Mouse (Mus musculus): ENCODE measurements around the gene Iqschfp. TPM values are rescaled to one million over a fixed set of nuclear protein-coding genes. Genes with fewer than 3 reads are reported as not detected.

Gene Iqschfp
- polyA plus RNA-seq, 1 experiment from 2014 or later, result not detected

DNA sequence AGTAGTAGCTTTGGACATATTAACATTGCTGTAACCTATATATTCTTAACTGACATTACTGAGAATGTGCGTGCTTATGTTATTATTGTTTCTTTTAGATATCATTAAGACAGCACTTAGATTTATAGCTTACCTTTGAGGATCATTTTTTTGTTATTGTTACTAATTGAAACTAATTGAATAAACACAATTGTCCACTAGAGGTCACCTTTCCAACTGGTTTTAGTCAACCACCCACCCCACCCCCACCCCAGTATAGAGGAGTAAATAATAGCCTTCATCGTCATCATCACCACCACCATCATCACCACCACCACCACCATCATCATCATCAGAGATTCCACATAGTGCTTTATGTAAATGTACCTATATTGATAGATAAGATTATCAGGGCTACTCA, 670.8 kb downstream of the Iqschfp start:
- no peak overlapping the region for H3K27ac ChIP-seq
- H3K4me2 ChIP-seq, result no peak overlapping the region
- no peaks in the 10 kb centered on the region for H3K9me3 ChIP-seq
- H3K4me1 ChIP-seq, result peaks cover 4% of the 10 kb centered on the region
- WGBS, result 77% methylated on average over 2 of the region's 2 CpGs
- H3K9ac ChIP-seq, result no peak overlapping the region
- no peaks in the 10 kb centered on the region for H3K27me3 ChIP-seq
- H3K36me3 ChIP-seq, result no peaks in the 10 kb centered on the region
- no peak for ATAC-seq (ENCODE audit: borderline replicate concordance, extremely low read depth, low FRiP score, low TSS enrichment)
- no peak overlapping the region for H3K4me3 ChIP-seq

DNA sequence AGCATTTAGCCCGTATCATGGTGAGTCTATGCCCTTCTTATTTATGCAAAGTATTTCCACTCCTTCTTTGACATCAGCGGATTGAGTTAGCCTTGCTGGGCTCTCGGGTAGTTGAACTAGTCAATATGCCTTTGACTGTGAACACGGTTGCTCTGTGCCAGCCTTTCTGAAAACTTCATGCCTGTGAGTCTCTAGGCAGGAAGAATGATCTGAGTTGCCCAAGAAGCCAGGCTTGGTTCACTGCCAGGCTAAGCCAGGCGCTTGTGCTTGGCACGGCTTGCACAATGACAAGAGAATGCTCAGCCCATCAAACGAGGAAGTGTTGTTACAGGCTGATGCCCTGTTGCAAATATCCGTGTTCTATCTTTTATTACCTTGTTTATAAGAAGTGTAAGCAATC, 671.9 kb downstream of the Iqschfp start:
- no peak for ATAC-seq (ENCODE audit: borderline replicate concordance, extremely low read depth, low FRiP score, low TSS enrichment)
- Histone ChIP-seq H3K4me3 (no peak overlapping the region), H3K36me3 (no peaks in the 10 kb centered on the region), H3K4me1 (peaks cover 4% of the 10 kb centered on the region), H3K27me3 (no peaks in the 10 kb centered on the region), H3K4me2 (no peak overlapping the region), H3K27ac (no peak overlapping the region), H3K9me3 (no peaks in the 10 kb centered on the region), H3K9ac (no peak overlapping the region)
- 61% methylated on average over 8 of the region's 8 CpGs for WGBS

DNA sequence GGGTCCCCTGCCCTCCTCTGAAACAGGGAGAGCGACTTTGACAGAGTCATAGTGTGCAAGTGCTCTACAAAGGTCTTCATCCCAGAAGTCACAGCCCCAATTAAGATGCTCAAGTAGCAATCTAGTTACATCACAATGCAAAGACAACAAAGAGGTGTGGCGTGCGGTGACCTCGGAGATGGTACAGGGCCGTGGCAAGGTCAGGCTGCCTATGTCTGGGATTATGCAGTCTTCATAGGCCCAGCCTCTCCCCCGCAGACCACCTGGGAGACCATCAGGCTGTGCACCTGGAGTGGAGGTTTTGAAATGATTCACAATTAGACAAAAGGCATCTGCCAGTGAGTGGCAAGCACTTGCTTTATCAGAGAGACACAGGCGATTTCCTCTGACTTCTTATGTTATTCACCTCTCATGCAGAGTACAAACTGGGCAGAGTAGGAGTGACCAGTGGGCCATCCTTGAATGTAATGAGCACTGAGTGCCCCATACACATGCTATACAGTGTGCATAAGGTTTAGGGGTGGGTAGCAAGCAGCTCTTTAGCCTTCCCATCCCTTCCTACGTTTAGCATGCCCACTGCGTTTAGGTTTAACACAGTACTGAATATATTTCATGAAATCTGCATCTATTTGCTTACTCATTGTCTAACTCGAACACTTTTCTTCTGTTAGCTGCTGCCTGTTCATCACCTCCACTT, 673.1 kb downstream of the Iqschfp start:
- Histone ChIP-seq H3K4me3 (no peak overlapping the region), H3K4me2 (no peak overlapping the region), H3K9me3 (no peaks in the 10 kb centered on the region), H3K9ac (no peak overlapping the region), H3K4me1 (peaks cover 4% of the 10 kb centered on the region), H3K27ac (no peak overlapping the region), H3K36me3 (no peaks in the 10 kb centered on the region), H3K27me3 (no peaks in the 10 kb centered on the region)
- no peak for ATAC-seq (ENCODE audit: borderline replicate concordance, extremely low read depth, low FRiP score, low TSS enrichment)
- 82% methylated on average over 10 of the region's 10 CpGs for WGBS

DNA sequence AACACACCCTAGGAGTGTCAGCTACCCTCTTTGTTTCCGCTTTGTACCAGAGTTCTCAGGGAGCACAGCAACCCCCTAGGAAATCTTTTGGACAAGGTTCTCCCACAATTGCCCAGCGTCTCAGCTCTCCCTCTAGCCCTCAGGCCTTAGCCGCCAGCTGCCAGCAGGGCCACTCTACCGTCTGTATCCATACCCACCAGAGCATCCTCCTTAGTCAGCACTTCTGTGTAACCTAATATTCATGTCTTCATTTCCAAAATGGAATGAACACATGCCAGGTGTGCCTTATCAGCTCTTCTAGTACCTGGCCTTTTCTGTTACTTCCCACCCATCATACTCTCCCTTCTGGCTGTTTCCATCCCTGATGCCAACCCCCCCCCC, 673.6 kb downstream of the Iqschfp start:
- no peaks in the 10 kb centered on the region for H3K9me3 ChIP-seq
- peaks cover 4% of the 10 kb centered on the region for H3K4me1 ChIP-seq
- no peak overlapping the region for H3K4me2 ChIP-seq
- no peak for ATAC-seq (ENCODE audit: borderline replicate concordance, extremely low read depth, low FRiP score, low TSS enrichment)
- no peak overlapping the region for H3K9ac ChIP-seq
- no peak overlapping the region for H3K27ac ChIP-seq
- no peaks in the 10 kb centered on the region for H3K36me3 ChIP-seq
- no peaks in the 10 kb centered on the region for H3K27me3 ChIP-seq
- H3K4me3 ChIP-seq, result no peak overlapping the region
- WGBS, result 72% methylated on average over 4 of the region's 4 CpGs

DNA sequence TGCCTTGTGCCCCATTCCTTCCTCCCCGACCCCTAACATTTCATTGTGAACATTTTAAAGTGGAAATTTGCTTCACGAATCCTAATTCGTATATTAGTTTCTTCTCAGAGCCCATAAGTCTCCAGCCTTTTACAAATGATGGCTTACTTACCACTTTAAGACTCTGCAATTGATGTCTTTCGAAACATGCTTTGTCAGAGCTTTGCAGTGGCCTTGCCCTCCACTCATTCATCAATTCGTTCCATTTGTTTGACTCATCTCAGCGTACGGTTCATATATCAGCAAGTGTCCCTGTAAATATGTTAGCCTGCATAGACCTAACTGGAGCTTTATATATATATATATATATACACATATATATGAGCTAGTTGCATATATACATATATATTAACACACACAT, 675.5 kb downstream of the Iqschfp start:
- ATAC-seq (ENCODE audit: borderline replicate concordance, extremely low read depth, low FRiP score, low TSS enrichment), result no peak
- H3K4me3 ChIP-seq, result no peak overlapping the region

DNA sequence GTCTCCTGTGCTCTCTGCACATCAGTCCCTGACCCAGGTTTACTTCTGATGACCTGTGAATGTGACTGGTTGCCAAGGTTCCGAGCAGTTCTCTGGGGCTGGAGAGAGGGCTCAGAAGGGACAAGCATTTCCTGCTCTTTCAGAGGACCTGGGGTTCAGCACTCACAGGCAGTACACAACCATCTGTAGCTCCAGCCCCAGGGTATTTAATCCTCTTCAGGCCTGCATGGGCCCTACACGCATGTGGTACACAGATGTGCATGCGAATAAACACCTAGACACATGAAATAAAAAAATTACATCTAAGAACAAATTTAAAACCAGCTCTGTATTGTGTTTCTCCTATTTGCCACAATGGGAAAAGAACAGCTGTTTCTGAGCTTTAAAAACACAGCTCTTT, 676.1 kb downstream of the Iqschfp start:
- Histone ChIP-seq H3K9ac (no peak overlapping the region), H3K4me1 (peaks cover 11% of the 10 kb centered on the region), H3K4me2 (no peak overlapping the region), H3K9me3 (no peaks in the 10 kb centered on the region), H3K4me3 (no peak overlapping the region), H3K27ac (no peak overlapping the region), H3K36me3 (no peaks in the 10 kb centered on the region), H3K27me3 (no peaks in the 10 kb centered on the region)
- no peak for ATAC-seq (ENCODE audit: borderline replicate concordance, extremely low read depth, low FRiP score, low TSS enrichment)
- 81% methylated on average over 3 of the region's 3 CpGs for WGBS

More for the DNA sequence above, 675.5 kb downstream of the Iqschfp start:
- peaks cover 10% of the 10 kb centered on the region for H3K4me1 ChIP-seq
- H3K27ac ChIP-seq, result no peak overlapping the region
- no peak overlapping the region for H3K4me2 ChIP-seq
- 67% methylated on average over 7 of the region's 7 CpGs for WGBS
- no peaks in the 10 kb centered on the region for H3K27me3 ChIP-seq
- no peak overlapping the region for H3K9ac ChIP-seq
- H3K36me3 ChIP-seq, result no peaks in the 10 kb centered on the region
- H3K9me3 ChIP-seq, result no peaks in the 10 kb centered on the region

DNA sequence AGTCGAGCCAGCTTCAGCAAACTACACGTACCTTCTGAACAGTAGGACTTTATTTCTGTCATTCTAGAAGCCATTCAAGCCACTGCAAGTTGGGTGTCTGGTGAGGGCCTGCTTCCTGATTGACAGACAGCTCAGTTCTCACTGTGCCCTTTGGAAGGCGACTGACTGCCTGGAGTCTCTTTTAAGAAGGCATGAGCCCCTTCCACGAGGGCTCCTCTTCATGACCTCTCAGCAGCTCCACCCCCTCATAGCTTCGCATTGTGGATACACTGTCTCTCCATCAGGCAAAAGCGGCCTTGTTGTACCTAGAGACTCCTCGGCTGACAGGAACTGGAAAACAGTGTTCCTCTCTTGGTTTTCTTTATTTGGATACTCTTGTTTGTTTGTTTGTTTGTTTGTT, 676.7 kb downstream of the Iqschfp start:
- WGBS, result 50% methylated on average over 7 of the region's 7 CpGs
- no peak for ATAC-seq (ENCODE audit: borderline replicate concordance, extremely low read depth, low FRiP score, low TSS enrichment)
- Histone ChIP-seq H3K4me3 (no peak overlapping the region), H3K27ac (no peak overlapping the region), H3K9me3 (no peaks in the 10 kb centered on the region), H3K4me1 (peaks cover 16% of the 10 kb centered on the region), H3K36me3 (no peaks in the 10 kb centered on the region), H3K4me2 (no peak overlapping the region), H3K9ac (no peak overlapping the region), H3K27me3 (no peaks in the 10 kb centered on the region)

DNA sequence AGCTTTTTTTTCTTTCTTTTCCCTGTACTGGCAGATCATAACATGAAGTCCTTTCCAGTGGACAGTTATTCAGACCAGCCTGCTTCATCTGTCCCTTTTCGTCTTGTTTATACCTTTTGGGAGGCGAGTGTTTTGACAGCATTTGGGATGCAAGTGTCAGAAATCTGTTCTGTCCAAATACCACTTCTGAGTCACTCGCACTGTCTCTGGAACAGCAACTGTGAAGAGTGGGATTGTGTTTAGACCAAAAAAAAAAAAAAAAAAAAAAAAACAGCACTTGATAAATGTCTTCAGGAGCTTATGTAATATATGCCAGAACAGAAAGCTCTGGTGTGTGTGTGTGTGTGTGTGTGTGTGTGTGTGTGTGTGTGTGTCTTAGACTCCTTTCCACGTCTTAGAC, 678.3 kb downstream of the Iqschfp start:
- no peak overlapping the region for H3K4me3 ChIP-seq
- WGBS, result 62% methylated on average over 4 of the region's 4 CpGs
- no peak overlapping the region for H3K4me2 ChIP-seq
- ATAC-seq (ENCODE audit: borderline replicate concordance, extremely low read depth, low FRiP score, low TSS enrichment), result no peak
- H3K27ac ChIP-seq, result no peak overlapping the region
- no peaks in the 10 kb centered on the region for H3K9me3 ChIP-seq
- H3K9ac ChIP-seq, result no peak overlapping the region
- H3K36me3 ChIP-seq, result no peaks in the 10 kb centered on the region
- no peaks in the 10 kb centered on the region for H3K27me3 ChIP-seq
- peaks cover 22% of the 10 kb centered on the region for H3K4me1 ChIP-seq

DNA sequence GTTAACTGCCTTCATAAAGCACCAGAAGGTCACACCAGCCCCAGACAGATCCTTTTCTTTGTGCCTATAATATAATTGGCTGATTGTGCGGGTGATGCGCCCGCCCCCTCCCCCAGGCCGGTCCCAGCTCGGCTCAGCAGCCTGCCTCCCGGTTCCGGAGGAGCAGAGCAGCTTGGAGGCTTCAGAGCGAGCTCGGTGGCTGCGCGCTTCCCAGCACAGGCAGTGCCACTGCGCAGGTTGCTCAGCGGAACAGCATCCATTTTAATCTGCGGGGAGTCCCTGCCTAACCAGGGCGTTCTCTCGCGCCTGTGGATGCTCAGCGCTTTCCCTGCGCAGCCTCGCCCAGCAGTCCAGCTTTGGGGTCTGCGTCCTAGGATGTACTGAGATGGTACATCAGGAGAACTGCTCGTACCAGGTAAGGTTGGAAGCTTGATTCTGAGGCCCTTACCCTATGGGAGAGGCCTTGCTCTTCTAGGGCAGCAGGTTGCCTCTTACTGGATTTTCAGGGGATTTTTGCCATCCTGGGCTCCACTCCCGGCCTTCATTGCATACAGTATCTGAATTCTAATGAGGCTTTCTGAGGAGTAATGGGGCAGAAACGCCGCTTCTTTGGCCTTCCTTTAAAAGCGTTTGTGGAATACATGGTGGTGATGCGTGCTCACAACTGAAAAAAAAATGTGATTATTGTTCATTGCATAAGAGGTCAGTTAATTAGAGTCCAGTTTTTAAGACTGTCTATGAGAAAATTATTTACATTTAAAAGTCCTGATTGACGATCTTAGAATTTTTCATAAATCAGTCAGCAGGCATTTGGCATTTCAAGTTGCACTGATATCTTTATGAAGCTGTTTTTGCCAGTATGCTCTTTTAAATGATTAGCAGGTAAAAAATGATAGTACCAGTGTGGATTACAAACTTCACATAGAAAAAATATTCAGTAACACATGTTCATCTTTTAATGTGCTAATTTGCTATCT, 680.5 kb downstream of the Iqschfp start:
- H3K9me3 ChIP-seq, result no peaks in the 10 kb centered on the region
- H3K36me3 ChIP-seq, result no peaks in the 10 kb centered on the region
- H3K27me3 ChIP-seq, result no peaks in the 10 kb centered on the region
- peak; percentile 77 for ATAC-seq (ENCODE audit: borderline replicate concordance, extremely low read depth, low FRiP score, low TSS enrichment)
- WGBS, result 20% methylated on average over 28 of the region's 28 CpGs
- peaks cover 44% of the 10 kb centered on the region for H3K4me1 ChIP-seq
- peak overlapping the region; percentile 23 for H3K4me3 ChIP-seq
- peak overlapping the region; percentile 54 for H3K4me2 ChIP-seq
- H3K9ac ChIP-seq, result no peak overlapping the region
- H3K27ac ChIP-seq, result peak overlapping the region; percentile 63

DNA sequence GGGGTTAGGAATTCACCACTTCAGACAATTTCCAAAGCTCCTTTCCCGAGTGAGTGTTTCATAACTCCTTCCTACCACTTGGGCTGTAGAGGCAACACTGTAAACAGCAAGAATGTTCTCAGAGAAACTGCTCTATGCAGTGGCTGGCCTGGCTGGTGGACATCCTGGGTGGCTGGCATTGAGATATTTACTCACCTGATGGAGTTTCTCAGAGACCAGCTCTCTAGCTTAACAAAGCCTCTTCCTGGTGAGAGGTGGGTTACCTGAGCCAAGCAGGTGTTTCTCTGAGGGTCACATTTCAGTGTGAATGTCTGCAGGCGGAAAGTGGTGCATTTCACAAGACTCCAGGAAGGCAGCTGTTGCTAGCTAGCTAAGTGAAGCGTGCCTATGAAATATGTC, 681.2 kb downstream of the Iqschfp start:
- Histone ChIP-seq H3K27ac (peak overlapping the region; percentile 63), H3K9ac (no peak overlapping the region), H3K4me3 (no peak overlapping the region), H3K9me3 (no peaks in the 10 kb centered on the region), H3K4me1 (peaks cover 44% of the 10 kb centered on the region), H3K4me2 (no peak overlapping the region), H3K27me3 (no peaks in the 10 kb centered on the region), H3K36me3 (no peaks in the 10 kb centered on the region)
- ATAC-seq (ENCODE audit: borderline replicate concordance, extremely low read depth, low FRiP score, low TSS enrichment), result 0 out of 2 replicates have a peak, but pooled peaks have one; percentile 35
- 45% methylated on average over 3 of the region's 3 CpGs for WGBS

DNA sequence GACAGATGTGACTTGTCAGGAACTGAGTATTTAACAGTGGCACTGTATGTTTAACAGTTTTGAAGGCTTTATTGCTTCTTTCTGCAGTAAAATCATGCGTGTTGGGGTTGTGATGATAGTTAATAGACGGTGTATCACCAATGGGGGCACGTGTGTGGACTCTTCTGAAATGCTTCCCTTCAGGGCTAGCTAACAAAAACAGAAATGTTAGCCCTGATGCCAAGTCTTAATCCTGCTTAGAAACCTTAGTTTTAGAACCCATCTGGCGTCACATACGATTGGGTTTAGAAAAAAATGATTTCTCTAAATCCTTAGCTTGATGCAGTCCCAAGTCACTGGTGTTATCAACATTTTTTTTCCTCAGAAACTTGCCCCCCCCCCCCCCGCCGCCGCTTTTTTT, 682.1 kb downstream of the Iqschfp start:
- no peak overlapping the region for H3K9ac ChIP-seq
- WGBS, result 46% methylated on average over 8 of the region's 8 CpGs
- H3K4me2 ChIP-seq, result peak overlapping the region; percentile 18; the same call in 1 of the 2 replicates
- no peaks in the 10 kb centered on the region for H3K9me3 ChIP-seq
- peak overlapping the region; percentile 63 for H3K27ac ChIP-seq
- H3K4me3 ChIP-seq, result no peak overlapping the region
- H3K27me3 ChIP-seq, result no peaks in the 10 kb centered on the region
- H3K4me1 ChIP-seq, result peaks cover 44% of the 10 kb centered on the region
- ATAC-seq (ENCODE audit: borderline replicate concordance, extremely low read depth, low FRiP score, low TSS enrichment), result no peak
- H3K36me3 ChIP-seq, result no peaks in the 10 kb centered on the region

DNA sequence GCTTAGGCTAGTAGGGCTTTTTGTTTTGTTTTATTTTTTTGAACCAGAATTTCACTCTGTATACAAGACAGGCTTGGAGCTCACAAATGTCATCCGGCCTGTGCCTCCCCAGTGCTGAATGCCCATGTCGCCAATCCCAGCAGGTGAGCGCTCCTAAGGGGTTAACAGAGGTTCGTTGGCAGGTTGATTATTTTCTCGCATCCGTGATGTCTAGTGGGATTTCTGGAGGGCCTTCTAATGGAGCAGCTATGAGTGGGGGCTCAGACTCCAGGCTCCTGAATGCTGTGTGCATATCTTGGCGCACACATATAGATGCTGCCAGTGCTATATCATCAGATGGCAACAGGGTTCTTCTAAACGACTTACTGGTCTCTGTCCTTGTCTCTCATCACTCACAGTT, 682.5 kb downstream of the Iqschfp start:
- Histone ChIP-seq H3K4me2 (no peak overlapping the region), H3K27ac (no peak overlapping the region), H3K4me3 (no peak overlapping the region), H3K27me3 (no peaks in the 10 kb centered on the region), H3K4me1 (peaks cover 44% of the 10 kb centered on the region), H3K9me3 (no peaks in the 10 kb centered on the region), H3K36me3 (no peaks in the 10 kb centered on the region), H3K9ac (no peak overlapping the region)
- 68% methylated on average over 8 of the region's 8 CpGs for WGBS
- ATAC-seq (ENCODE audit: borderline replicate concordance, extremely low read depth, low FRiP score, low TSS enrichment), result no peak
